Mouse (Mus musculus) neural tube, embryonic 14.5 days (tissue): ENCODE measurements around the gene Nhsl1. TPM values are rescaled to one million over a fixed set of nuclear protein-coding genes. Genes with fewer than 3 reads are reported as not detected.

Experiments used
- ATAC-seq: fragments of 200-750 bp; cut with Nextera tagmentation; 2 replicates; pipeline ENCODE4 v1.8.0; 2017; ENCODE audit warnings: low read depth, mild to moderate bottlenecking, moderate TSS enrichment, moderate library complexity
- H3K27ac ChIP-seq: fragments of 300-500 bp; sonication (generic); 2 replicates; pipeline ENCODE4 v1.5.1; 2014; ENCODE audit warnings: low read depth, mild to moderate bottlenecking, control low read depth, low read length, moderate library complexity, mixed read lengths
- H3K27me3 ChIP-seq: fragments of 300-500 bp; sonication (generic); 2 replicates; pipeline ENCODE4 v1.6.1; 2014; ENCODE audit warnings: low read length; ENCODE audit not compliant: control insufficient read depth, insufficient read depth
- H3K36me3 ChIP-seq: fragments of 300-500 bp; sonication (generic); 2 replicates; pipeline ENCODE4 v1.6.1; 2014; ENCODE audit warnings: low read length, mixed read lengths; ENCODE audit not compliant: control insufficient read depth, insufficient read depth
- H3K4me1 ChIP-seq: fragments of 300-500 bp; sonication (generic); 2 replicates; pipeline ENCODE4 v1.6.1; 2014; ENCODE audit warnings: low read length; ENCODE audit not compliant: control insufficient read depth, insufficient read depth
- H3K4me2 ChIP-seq: fragments of 300-500 bp; sonication (generic); 2 replicates; pipeline ENCODE4 v1.6.1; 2014; ENCODE audit warnings: mild to moderate bottlenecking, low read depth, low read length, control low read depth
- H3K4me3 ChIP-seq: fragments of 300-500 bp; sonication (generic); 2 replicates; pipeline ENCODE4 v1.5.1; 2014; ENCODE audit warnings: low read depth, low read length, control low read depth, mixed read lengths
- H3K9ac ChIP-seq: fragments of 300-500 bp; sonication (generic); replicated peaks from 2 replicates; pipeline ENCODE4 v1.6.1; 2014; ENCODE audit warnings: low read depth, mild to moderate bottlenecking, control low read depth, low read length, mixed read lengths
- H3K9me3 ChIP-seq: fragments of 300-500 bp; sonication (generic); 2 replicates; pipeline ENCODE4 v1.6.1; 2016; ENCODE audit warnings: low read length; ENCODE audit not compliant: control insufficient read depth
- WGBS: fragments of 180-500 bp; shearing (Covaris S2); extraction: QIAGEN DNeasy Blood & Tissue Kit; methylation state at CpG from one replicate; pipeline ENCODE4 v1.1.7; 2014; 5-methylcytosine and 5-hydroxymethylcytosine counted together
- polyA plus RNA-seq: library from polyadenylated mRNA; unstranded; fragments of >200 nt; fragmentation: Nextera tagmentation; extraction: Ambion mirVana; gene quantifications from 2 replicates; pipeline ENCODE4 v1.2.1, GENCODE M21; 2014

The Nhsl1 gene
- polyA plus RNA-seq, 1 experiment from 2014 or later, result 21.0 TPM

- Histone ChIP-seq H3K4me1 (0 out of 2 replicates have a peak, but pooled peaks cover 2% of the 10 kb centered on the region), H3K4me3 (no peak overlapping the region), H3K4me2 (no peak overlapping the region), H3K9ac (no peak overlapping the region), H3K9me3 (no peaks in the 10 kb centered on the region), H3K36me3 (peaks cover 36% of the 10 kb centered on the region), H3K27me3 (no peaks in the 10 kb centered on the region), H3K27ac (no peak overlapping the region)
- WGBS, result 43% methylated on average over 5 of the region's 5 CpGs
- ATAC-seq, result 0 out of 2 replicates have a peak, but pooled peaks have one; percentile 29
Measured at GRCm38 (mm10) chr10:18528475-18528874, 209.7 kb downstream of the Nhsl1 start.

DNA sequence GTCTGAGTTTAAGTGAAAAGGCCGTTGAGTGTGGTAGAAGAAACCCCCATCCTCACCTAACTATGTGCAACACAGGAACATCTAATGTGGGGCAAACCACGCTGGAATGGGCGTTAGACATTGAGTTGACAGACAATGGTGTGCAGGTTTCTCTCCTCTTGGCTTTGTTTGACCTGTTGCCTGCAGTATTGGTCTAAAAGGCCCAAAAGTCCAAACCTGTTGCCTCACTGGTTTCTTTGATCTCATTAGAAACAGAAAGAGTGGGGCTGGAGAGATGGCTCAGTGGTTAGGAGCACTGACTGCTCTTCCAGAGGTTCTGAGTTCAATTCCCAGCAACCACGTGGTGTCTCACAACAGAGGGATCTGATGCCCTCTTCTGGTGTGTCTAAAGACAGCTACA lies 210.4 kb downstream of the Nhsl1 start:
- Histone ChIP-seq H3K27me3 (no peaks in the 10 kb centered on the region), H3K4me2 (no peak overlapping the region), H3K9me3 (no peaks in the 10 kb centered on the region), H3K36me3 (peaks cover 30% of the 10 kb centered on the region), H3K4me3 (no peak overlapping the region), H3K4me1 (0 out of 2 replicates have a peak, but pooled peaks cover 2% of the 10 kb centered on the region), H3K27ac (no peak overlapping the region), H3K9ac (no peak overlapping the region)
- 85% methylated on average over 4 of the region's 4 CpGs for WGBS
- no peak for ATAC-seq

- Histone ChIP-seq H3K9me3 (no peaks in the 10 kb centered on the region), H3K4me2 (no peak overlapping the region), H3K4me3 (no peak overlapping the region), H3K9ac (no peak overlapping the region), H3K36me3 (peaks cover 22% of the 10 kb centered on the region), H3K27me3 (no peaks in the 10 kb centered on the region), H3K4me1 (0 out of 2 replicates have a peak, but pooled peaks cover 2% of the 10 kb centered on the region), H3K27ac (no peak overlapping the region)
- 88% methylated on average over 4 of the region's 4 CpGs for WGBS
- ATAC-seq, result no peak
Measured at GRCm38 (mm10) chr10:18530161-18530560, 211.4 kb downstream of the Nhsl1 start.

DNA sequence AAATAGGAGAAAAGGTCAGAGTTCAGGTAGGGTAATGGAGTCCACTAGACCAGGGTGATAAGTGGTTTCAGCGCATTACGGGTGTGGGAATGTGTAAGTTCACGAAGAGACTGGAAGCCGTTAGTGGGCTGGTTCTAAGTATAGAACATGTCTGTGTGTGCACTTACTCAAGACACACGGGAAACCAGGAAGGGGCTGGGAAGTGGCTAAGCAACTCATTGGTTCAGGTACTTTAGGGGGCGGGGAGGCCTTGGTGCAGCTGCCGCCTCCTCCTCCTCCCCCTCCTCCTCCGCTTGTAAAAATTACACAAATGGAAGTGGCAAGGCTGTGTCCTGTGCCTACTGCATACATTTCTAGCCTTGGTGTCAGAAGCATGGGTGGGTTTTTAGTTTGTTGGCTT lies 213.5 kb downstream of the Nhsl1 start:
- H3K4me3 ChIP-seq, result no peak overlapping the region
- no peak overlapping the region for H3K4me2 ChIP-seq
- ATAC-seq, result no peak
- H3K9me3 ChIP-seq, result no peaks in the 10 kb centered on the region
- H3K4me1 ChIP-seq, result no peaks in the 10 kb centered on the region
- no peak overlapping the region for H3K9ac ChIP-seq
- H3K36me3 ChIP-seq, result peaks cover 11% of the 10 kb centered on the region
- H3K27ac ChIP-seq, result no peak overlapping the region
- no peaks in the 10 kb centered on the region for H3K27me3 ChIP-seq
- 63% methylated on average over 8 of the region's 8 CpGs for WGBS

DNA sequence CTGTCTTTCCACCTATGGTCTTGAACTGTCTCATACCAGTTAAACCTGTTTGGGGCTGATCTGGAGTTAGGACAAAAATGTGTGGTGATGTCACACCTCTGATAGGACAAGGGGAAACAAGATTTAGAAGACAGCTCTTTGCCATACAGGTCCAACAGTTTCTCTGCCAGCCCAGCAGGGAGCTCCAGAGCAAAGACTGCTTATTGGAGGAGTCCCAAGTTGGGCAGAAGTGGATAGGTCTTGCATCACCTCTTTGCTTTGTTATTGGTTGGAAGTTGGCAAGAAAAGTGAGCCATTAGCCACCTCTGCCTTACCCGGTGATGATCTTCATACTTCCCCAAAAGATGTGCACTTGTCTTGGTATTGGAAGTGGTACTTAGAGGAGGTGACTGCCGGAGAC lies 218.1 kb downstream of the Nhsl1 start:
- WGBS, result 97% methylated on average over 2 of the region's 2 CpGs
- H3K9me3 ChIP-seq, result no peaks in the 10 kb centered on the region
- ATAC-seq, result no peak

DNA sequence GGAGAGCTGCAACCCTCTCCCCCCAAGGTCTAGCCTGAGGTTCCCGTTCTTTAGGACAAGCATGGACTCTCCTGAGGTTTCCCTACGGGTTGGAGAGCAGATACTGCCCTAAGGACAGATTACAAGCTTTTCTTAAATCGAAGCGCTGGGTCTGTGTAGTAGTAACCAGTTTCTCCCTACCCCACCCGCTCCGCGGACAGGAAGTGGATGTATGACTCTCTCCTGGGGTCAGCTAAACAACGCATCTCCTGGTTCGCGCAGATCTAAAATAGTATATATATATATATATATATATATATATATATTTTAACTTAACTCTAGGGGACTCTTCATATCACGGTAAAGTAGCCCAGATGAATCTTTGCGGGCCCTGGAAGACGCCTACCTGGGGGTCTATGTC lies 226.5 kb downstream of the Nhsl1 start:
- Histone ChIP-seq H3K9ac (peak overlapping the region; percentile 70), H3K36me3 (no peaks in the 10 kb centered on the region), H3K4me1 (no peaks in the 10 kb centered on the region), H3K4me2 (peak overlapping the region; percentile 81), H3K27ac (no peak overlapping the region), H3K4me3 (peak overlapping the region; percentile 56), H3K27me3 (no peaks in the 10 kb centered on the region), H3K9me3 (no peaks in the 10 kb centered on the region)
- peak; percentile 3 for ATAC-seq
- WGBS, result 9% methylated on average over 13 of the region's 13 CpGs

More for the DNA sequence above, 218.1 kb downstream of the Nhsl1 start:
- Histone ChIP-seq H3K36me3 (peaks cover under 1% of the 10 kb centered on the region), H3K4me2 (no peak overlapping the region), H3K9ac (no peak overlapping the region), H3K27ac (no peak overlapping the region), H3K27me3 (no peaks in the 10 kb centered on the region), H3K4me1 (no peaks in the 10 kb centered on the region), H3K4me3 (no peak overlapping the region)

- Histone ChIP-seq H3K4me1 (no peaks in the 10 kb centered on the region), H3K4me3 (peak within 1 kb of the TSS; percentile 56), H3K36me3 (no peaks in the 10 kb centered on the region), H3K4me2 (peak within 1 kb of the TSS; percentile 81), H3K9me3 (no peaks in the 10 kb centered on the region), H3K9ac (peak within 1 kb of the TSS; percentile 70), H3K27me3 (no peaks in the 10 kb centered on the region), H3K27ac (no peak within 1 kb of the TSS)
- ATAC-seq, result peak; percentile 92
- 1% methylated on average over 22 of the region's 22 CpGs for WGBS
Measured at GRCm38 (mm10) chr10:18545813-18546235, 227.0 kb downstream of the Nhsl1 start, which contains the start of gene Hebp2. TSS of gene Hebp2 (minus strand) at chr10:18546076.

- WGBS, result 88% methylated on average over 4 of the region's 4 CpGs
Measured at GRCm38 (mm10) chr10:18547381-18547780, 228.6 kb downstream of the Nhsl1 start.

DNA sequence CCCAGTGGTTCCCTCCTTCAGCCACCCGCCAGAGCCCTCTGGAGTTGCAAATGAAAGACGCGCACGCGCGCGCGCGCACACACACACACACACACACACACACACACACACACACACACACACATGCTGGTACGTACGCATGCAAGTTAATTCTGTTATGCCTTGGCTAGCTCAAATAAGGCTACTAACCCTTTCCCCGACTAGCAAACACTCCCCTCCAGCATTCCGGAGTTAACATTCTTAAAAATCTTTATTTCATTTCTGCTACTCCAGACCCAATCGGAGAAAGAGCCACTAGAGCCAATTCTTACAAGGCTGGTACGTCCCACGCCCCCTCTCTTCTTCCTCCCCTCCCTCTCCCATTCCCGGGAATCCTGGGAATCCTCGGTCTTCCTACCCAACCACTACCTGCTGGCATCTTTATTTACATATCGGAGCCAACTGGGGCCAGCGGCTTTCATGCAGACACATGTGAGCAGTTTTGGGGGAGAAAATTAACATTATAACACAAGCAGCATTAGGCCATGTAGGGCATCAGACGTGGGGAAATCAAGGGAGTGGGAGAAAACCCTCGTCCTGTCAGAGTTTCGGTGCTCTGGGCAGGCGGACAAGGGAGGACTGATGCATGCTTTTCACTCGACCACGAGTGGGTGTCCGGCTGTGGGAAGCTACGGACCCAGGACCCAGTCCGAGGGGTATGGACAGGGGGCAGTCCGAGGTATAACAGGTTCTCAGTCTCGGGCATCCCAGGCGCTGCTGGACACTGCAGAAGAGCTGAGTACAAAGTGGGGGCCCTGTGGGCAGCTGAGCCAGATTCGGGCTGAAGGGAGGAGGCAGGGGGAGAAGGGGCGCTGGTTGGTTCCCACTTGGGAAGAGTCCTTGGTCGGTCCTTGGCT lies 230.8 kb downstream of the Nhsl1 start:
- 5% methylated on average over 35 of the region's 35 CpGs for WGBS
- Histone ChIP-seq H3K4me3 (peak overlapping the region; percentile 36), H3K27me3 (no peaks in the 10 kb centered on the region), H3K36me3 (no peaks in the 10 kb centered on the region), H3K4me1 (no peaks in the 10 kb centered on the region), H3K4me2 (peak overlapping the region; percentile 68), H3K27ac (no peak overlapping the region), H3K9ac (peak overlapping the region; percentile 30), H3K9me3 (no peaks in the 10 kb centered on the region)
- ATAC-seq, result peak; percentile 47

More at GRCm38 (mm10) chr10:18547381-18547780, 228.6 kb downstream of the Nhsl1 start:
- no peak overlapping the region for H3K4me2 ChIP-seq
- H3K9ac ChIP-seq, result no peak overlapping the region
- H3K4me3 ChIP-seq, result no peak overlapping the region
- no peaks in the 10 kb centered on the region for H3K9me3 ChIP-seq
- no peaks in the 10 kb centered on the region for H3K27me3 ChIP-seq
- ATAC-seq, result no peak
- no peaks in the 10 kb centered on the region for H3K4me1 ChIP-seq
- H3K36me3 ChIP-seq, result no peaks in the 10 kb centered on the region
- no peak overlapping the region for H3K27ac ChIP-seq
